Mouse (Mus musculus): ENCODE results near the gene Csrnp2. TPM values are rescaled to one million over a fixed set of nuclear protein-coding genes. Genes with fewer than 3 reads are reported as not detected.
"Not testable (repeated sequence)": the region's sequence is repeated elsewhere in the genome, so short reads cannot be mapped to it uniquely, and the experiment has no call there.

The Csrnp2 gene
- polyA plus RNA-seq, 1 experiment from 2014 or later, result 15.3 TPM

DNA sequence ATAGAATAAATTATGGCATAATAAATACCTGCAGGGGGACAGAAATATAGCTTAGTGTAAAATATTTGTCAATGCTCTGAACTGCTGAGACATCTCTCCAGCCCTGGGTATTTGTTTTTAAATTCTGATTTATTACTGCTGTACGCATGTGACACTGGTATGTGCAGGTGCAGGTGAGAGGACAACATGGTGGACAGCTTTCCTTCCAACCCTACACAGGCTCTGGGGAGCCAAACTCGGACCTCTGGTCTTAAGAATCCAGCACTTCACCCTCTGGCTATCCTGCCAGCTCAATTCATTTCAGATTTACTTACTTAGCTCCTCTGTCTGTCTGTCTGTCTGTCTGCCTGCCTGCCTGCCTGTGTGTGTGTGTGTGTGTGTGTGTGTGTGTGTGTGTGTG lies 19.8 kb upstream of the Csrnp2 start:
- Histone ChIP-seq H3K9ac (replicated peaks; ENCODE audit: low read length) (no peak overlapping the region), H3K36me3 (ENCODE audit: insufficient read depth, low read length) (peaks cover 67% of the 10 kb centered on the region), H3K27ac (ENCODE audit: low read length) (no peak overlapping the region), H3K4me1 (ENCODE audit: insufficient read depth, low read length) (no peaks in the 10 kb centered on the region), H3K9me3 (ENCODE audit: low read length) (no peaks in the 10 kb centered on the region), H3K4me3 (ENCODE audit: low read length) (no peak overlapping the region), H3K27me3 (ENCODE audit: insufficient read depth, low read length) (no peaks in the 10 kb centered on the region), H3K4me2 (replicated peaks; ENCODE audit: low read depth, low read length) (no peak overlapping the region)
- ATAC-seq (ENCODE audit: low FRiP score, low TSS enrichment), result no peak
- WGBS, result 81% methylated on average over 2 of the region's 2 CpGs

DNA sequence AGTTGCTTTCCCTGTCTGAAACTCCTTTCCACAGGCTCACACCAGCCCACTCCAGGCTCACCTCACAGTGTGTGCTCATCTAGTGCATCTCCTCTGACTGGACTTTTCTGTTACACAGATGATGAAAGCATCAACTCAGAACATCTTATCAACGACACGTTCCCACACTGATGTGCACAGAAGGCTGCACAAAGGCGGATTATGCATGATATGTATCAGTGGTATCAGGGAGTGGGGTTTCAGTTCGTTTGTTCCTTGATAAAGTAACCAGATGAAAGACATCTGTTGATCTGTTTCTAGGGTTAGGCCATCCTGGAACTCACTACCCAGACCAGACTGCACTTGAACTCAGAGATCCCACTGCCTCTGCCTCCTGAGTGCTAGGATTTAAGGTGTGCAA lies 18.1 kb upstream of the Csrnp2 start:
- no peak overlapping the region for H3K4me3 ChIP-seq (ENCODE audit: low read length)
- H3K4me2 ChIP-seq (replicated peaks; ENCODE audit: low read depth, low read length), result no peak overlapping the region
- H3K9me3 ChIP-seq (ENCODE audit: low read length), result no peaks in the 10 kb centered on the region
- H3K27ac ChIP-seq (ENCODE audit: low read length), result no peak overlapping the region
- no peaks in the 10 kb centered on the region for H3K4me1 ChIP-seq (ENCODE audit: insufficient read depth, low read length)
- no peaks in the 10 kb centered on the region for H3K27me3 ChIP-seq (ENCODE audit: insufficient read depth, low read length)
- ATAC-seq (ENCODE audit: low FRiP score, low TSS enrichment), result no peak
- 81% methylated on average over 4 of the region's 4 CpGs for WGBS
- H3K36me3 ChIP-seq (ENCODE audit: insufficient read depth, low read length), result peaks cover 65% of the 10 kb centered on the region
- no peak overlapping the region for H3K9ac ChIP-seq (replicated peaks; ENCODE audit: low read length)

DNA sequence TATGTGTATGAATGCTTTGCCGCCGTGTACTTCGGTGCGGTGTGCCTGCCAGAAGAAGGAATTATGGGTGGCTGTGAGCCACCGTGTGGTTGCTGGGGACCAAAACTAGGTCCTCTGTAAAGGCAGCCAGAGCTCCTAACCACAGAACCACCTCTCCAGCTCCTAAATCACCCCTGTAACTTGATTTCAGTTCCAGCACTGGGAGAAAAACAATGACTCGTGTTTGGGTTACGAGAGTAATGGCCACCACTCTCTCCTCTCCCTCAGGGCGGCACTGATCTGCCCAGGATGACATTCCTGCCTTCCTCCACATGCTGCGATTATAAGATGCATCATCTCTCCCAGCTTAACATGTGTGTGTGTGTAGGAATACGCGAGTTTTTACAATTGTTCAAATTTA lies 14.8 kb upstream of the Csrnp2 start:
- Histone ChIP-seq H3K4me1 (ENCODE audit: insufficient read depth, low read length) (no peaks in the 10 kb centered on the region), H3K4me2 (replicated peaks; ENCODE audit: low read depth, low read length) (no peak overlapping the region), H3K9me3 (ENCODE audit: low read length) (no peaks in the 10 kb centered on the region), H3K9ac (replicated peaks; ENCODE audit: low read length) (no peak overlapping the region), H3K27ac (ENCODE audit: low read length) (no peak overlapping the region), H3K4me3 (ENCODE audit: low read length) (no peak overlapping the region), H3K27me3 (ENCODE audit: insufficient read depth, low read length) (no peaks in the 10 kb centered on the region), H3K36me3 (ENCODE audit: insufficient read depth, low read length) (peaks cover 60% of the 10 kb centered on the region)
- ATAC-seq (ENCODE audit: low FRiP score, low TSS enrichment), result no peak
- 85% methylated on average over 11 of the region's 11 CpGs for WGBS

DNA sequence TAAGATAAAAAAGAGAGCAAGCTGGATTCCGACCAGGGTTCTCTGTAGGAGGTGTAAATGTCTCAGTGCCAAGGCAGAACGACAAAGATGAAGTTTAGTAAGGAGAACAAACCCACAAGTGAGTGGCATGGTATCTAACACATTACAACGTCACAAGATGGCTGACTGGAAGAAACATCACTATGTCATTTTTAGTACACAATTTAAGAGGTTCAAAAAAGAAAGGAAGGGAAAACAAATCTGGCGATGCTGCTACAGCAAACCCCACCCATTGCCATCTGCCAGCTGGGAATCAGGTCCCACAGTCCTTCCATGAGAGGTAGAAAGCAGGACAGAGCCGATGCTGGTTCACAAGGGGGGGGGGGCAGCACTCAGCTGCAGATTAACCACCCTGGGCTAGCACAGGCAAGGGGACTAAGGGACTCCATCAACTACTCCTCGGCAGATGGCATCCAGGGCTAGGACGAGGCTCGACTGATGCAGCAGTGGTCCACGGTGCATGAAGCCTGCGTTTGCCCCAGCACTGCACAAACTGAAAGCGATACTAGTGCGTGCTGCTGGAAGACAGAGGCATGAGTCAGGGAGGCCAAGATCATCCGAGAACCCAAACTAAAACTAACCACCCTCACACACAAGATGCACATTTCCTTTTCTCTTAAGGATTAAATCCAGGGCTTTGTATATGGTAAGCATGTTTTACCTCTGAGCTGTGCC lies 13.3 kb upstream of the Csrnp2 start:
- Histone ChIP-seq H3K36me3 (ENCODE audit: insufficient read depth, low read length) (peaks cover 55% of the 10 kb centered on the region), H3K27me3 (ENCODE audit: insufficient read depth, low read length) (no peaks in the 10 kb centered on the region), H3K9me3 (ENCODE audit: low read length) (no peaks in the 10 kb centered on the region), H3K9ac (replicated peaks; ENCODE audit: low read length) (no peak overlapping the region), H3K4me1 (ENCODE audit: insufficient read depth, low read length) (no peaks in the 10 kb centered on the region), H3K27ac (ENCODE audit: low read length) (no peak overlapping the region), H3K4me3 (ENCODE audit: low read length) (no peak overlapping the region), H3K4me2 (replicated peaks; ENCODE audit: low read depth, low read length) (no peak overlapping the region)
- WGBS, result 77% methylated on average over 13 of the region's 13 CpGs
- no peak for ATAC-seq (ENCODE audit: low FRiP score, low TSS enrichment)

DNA sequence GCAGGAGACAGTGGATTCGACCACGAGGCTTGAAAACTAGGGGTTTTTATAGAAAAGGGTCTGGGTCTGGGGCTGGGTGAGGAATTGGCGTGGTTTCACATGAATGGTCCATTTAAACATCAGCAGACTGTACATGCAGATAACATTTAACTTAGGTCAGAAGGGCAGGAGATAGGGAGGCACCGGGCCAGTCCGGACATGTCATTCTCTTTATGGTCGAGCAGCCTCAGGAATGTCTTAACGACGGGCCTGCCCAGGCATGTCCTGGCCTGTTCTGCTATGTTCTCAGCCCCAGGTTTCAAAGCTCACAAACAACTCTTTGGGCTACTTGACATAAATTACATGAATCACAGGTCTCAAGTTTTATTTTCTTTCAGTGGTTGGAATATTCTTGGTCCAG lies 4.2 kb upstream of the Csrnp2 start:
- H3K36me3 ChIP-seq (ENCODE audit: insufficient read depth, low read length), result peaks cover 12% of the 10 kb centered on the region; the same call in 1 of the 2 replicates
- H3K27ac ChIP-seq (ENCODE audit: low read length); H3K4me1 ChIP-seq (ENCODE audit: insufficient read depth, low read length); H3K4me2 ChIP-seq (replicated peaks; ENCODE audit: low read depth, low read length); H3K9me3 ChIP-seq (ENCODE audit: low read length); H3K27me3 ChIP-seq (ENCODE audit: insufficient read depth, low read length); H3K9ac ChIP-seq (replicated peaks; ENCODE audit: low read length); H3K4me3 ChIP-seq (ENCODE audit: low read length); ATAC-seq (ENCODE audit: low FRiP score, low TSS enrichment): not testable (repeated sequence)
- 49% methylated on average over 8 of the region's 8 CpGs for whole genome bisulfite sequencing

DNA sequence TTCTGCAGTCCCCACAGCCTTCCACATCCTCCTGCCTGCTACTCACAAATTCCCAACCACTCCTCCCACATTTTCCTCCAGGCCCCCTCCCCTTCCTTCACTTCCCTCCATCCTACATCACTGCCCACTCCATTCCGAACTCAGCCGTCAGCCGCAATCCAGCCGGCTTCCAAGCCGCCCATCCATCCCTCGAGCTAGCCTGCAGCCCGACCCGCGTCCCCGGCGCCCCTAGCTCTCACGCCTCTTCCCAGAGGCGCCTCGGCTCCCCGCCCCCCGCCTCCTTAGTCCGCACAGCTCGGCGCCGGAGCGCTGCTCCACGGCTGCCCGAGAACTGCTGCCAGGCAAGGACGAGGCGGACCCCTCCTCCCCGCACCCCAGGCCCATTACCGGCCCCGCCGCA lies 641 bp downstream of the Csrnp2 start:
- Histone ChIP-seq H3K9ac (replicated peaks; ENCODE audit: low read length) (peak overlapping the region; percentile 98), H3K27me3 (ENCODE audit: insufficient read depth, low read length) (no peaks in the 10 kb centered on the region), H3K36me3 (ENCODE audit: insufficient read depth, low read length) (no peaks in the 10 kb centered on the region), H3K4me3 (ENCODE audit: low read length) (peak overlapping the region; percentile 90), H3K9me3 (ENCODE audit: low read length) (no peaks in the 10 kb centered on the region), H3K27ac (ENCODE audit: low read length) (peak overlapping the region; percentile 93), H3K4me1 (ENCODE audit: insufficient read depth, low read length) (peaks cover 39% of the 10 kb centered on the region), H3K4me2 (replicated peaks; ENCODE audit: low read depth, low read length) (peak overlapping the region; percentile 78)
- peak; percentile 80 for ATAC-seq (ENCODE audit: low FRiP score, low TSS enrichment)
- under 1% methylated on average over 25 of the region's 29 CpGs for WGBS

DNA sequence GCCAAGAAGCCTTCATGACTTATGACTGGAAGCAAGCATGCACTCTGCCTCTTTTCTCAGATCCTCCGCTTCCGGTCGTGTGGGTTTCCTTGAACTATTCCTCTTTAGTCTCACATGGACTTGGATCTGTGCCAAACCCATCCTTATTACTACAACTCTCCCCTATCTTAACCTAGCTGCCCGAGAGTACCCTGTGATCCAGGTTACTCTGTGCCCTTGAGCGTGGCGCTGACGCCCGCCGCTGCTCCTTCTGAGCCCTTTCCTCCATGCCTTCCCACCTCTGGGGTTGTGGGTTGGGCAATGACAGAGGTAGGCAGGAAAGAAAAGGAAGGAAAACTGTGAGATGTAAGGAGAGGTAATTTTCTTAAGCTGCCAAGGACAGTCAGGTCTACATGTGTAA lies 3.3 kb downstream of the Csrnp2 start:
- Histone ChIP-seq H3K27me3 (ENCODE audit: insufficient read depth, low read length) (no peaks in the 10 kb centered on the region), H3K9ac (replicated peaks; ENCODE audit: low read length) (no peak overlapping the region), H3K27ac (ENCODE audit: low read length) (no peak overlapping the region), H3K4me2 (replicated peaks; ENCODE audit: low read depth, low read length) (no peak overlapping the region), H3K36me3 (ENCODE audit: insufficient read depth, low read length) (peaks cover 11% of the 10 kb centered on the region), H3K9me3 (ENCODE audit: low read length) (no peaks in the 10 kb centered on the region), H3K4me3 (ENCODE audit: low read length) (no peak overlapping the region), H3K4me1 (ENCODE audit: insufficient read depth, low read length) (peaks cover 54% of the 10 kb centered on the region)
- 56% methylated on average over 9 of the region's 9 CpGs for whole genome bisulfite sequencing
- ATAC-seq (ENCODE audit: low FRiP score, low TSS enrichment), result no peak

DNA sequence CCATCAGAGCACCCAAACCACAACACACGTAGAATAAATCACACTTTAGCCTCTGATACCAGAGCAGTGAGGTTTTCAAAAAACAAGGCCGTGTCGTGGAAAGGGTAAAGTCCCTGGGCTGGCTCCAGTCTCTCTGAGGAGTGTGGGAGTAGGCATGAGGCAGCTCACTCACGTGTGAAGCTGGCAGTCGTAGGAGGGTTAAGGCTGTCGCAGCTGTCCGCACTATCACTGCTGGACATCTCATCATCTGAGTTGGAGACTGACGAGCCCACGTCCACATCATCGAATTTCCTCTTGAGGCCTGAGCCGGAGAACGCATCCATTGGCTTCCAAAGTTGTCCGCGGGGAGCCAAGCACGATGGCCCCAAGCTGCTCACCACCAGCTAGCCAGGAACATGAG lies 6.0 kb downstream of the Csrnp2 start:
- Histone ChIP-seq H3K27me3 (ENCODE audit: insufficient read depth, low read length) (no peaks in the 10 kb centered on the region), H3K36me3 (ENCODE audit: insufficient read depth, low read length) (peaks cover 23% of the 10 kb centered on the region), H3K9me3 (ENCODE audit: low read length) (no peaks in the 10 kb centered on the region), H3K4me2 (replicated peaks; ENCODE audit: low read depth, low read length) (0 out of 2 replicates have a peak overlapping the region, but pooled peaks have one; percentile 5), H3K4me3 (ENCODE audit: low read length) (no peak overlapping the region), H3K9ac (replicated peaks; ENCODE audit: low read length) (peak overlapping the region; percentile 24; the same call in 1 of the 2 replicates), H3K27ac (ENCODE audit: low read length) (peak overlapping the region; percentile 75), H3K4me1 (ENCODE audit: insufficient read depth, low read length) (peaks cover 64% of the 10 kb centered on the region)
- peak; percentile 64; the same call in 1 of the 2 replicates for ATAC-seq (ENCODE audit: low FRiP score, low TSS enrichment)
- 36% methylated on average over 15 of the region's 15 CpGs for WGBS

DNA sequence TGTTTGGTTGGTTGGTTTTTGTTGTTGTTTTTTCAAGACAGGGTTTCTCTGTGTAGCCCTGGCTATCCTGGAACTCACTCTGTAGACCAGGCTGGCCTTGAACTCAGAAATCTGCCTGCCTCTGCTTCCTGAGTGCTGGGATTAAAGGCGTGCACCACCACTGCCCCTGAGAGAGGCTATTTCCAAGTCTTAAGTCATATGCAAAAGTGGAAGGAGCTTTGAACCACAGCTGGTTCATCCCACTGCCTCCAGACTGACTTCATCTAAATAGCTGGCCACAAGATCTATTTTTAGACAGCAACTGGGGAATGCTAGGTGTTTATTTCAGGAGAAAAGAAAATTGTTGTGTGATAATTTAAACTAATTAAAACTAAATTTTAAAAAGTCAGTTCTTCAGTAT lies 7.0 kb downstream of the Csrnp2 start:
- ATAC-seq (ENCODE audit: low FRiP score, low TSS enrichment); H3K27me3 ChIP-seq (ENCODE audit: insufficient read depth, low read length); H3K9me3 ChIP-seq (ENCODE audit: low read length); H3K4me3 ChIP-seq (ENCODE audit: low read length); H3K9ac ChIP-seq (replicated peaks; ENCODE audit: low read length); H3K4me2 ChIP-seq (replicated peaks; ENCODE audit: low read depth, low read length): not testable (repeated sequence)
- Histone ChIP-seq H3K4me1 (ENCODE audit: insufficient read depth, low read length) (peaks cover 55% of the 10 kb centered on the region), H3K36me3 (ENCODE audit: insufficient read depth, low read length) (peaks cover 31% of the 10 kb centered on the region), H3K27ac (ENCODE audit: low read length) (peak overlapping the region; percentile 75; the same call in 1 of the 2 replicates)
- WGBS, result 83% methylated on average over 1 of the region's 1 CpGs

DNA sequence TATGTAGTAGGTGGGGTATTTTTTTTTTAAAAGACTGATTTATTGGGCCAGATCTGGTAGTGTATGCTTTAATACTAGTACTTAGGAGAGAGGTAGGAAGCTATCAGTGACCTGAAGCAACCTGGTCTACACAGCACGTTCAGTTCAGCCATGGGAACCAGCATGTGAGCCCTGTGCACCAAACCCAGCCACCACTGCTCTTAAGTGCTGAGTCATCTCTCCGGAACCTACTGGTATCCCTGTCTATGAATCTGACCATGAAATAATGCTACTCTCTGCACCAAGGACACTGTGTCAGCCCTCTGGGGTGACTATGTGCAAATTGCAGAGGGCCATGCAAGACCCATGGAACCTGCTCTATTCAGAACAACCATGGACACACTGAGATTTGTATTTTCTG lies 8.2 kb downstream of the Csrnp2 start:
- H3K36me3 ChIP-seq (ENCODE audit: insufficient read depth, low read length), result peaks cover 36% of the 10 kb centered on the region
- ATAC-seq (ENCODE audit: low FRiP score, low TSS enrichment), result no peak
- peaks cover 43% of the 10 kb centered on the region for H3K4me1 ChIP-seq (ENCODE audit: insufficient read depth, low read length)

More for the DNA sequence above, 8.2 kb downstream of the Csrnp2 start:
- H3K4me3 ChIP-seq (ENCODE audit: low read length), result no peak overlapping the region
- H3K27ac ChIP-seq (ENCODE audit: low read length), result no peak overlapping the region
- no peak overlapping the region for H3K9ac ChIP-seq (replicated peaks; ENCODE audit: low read length)
- H3K27me3 ChIP-seq (ENCODE audit: insufficient read depth, low read length), result no peaks in the 10 kb centered on the region
- H3K9me3 ChIP-seq (ENCODE audit: low read length), result no peaks in the 10 kb centered on the region
- WGBS, result 73% methylated on average over 2 of the region's 2 CpGs
- H3K4me2 ChIP-seq (replicated peaks; ENCODE audit: low read depth, low read length), result no peak overlapping the region
